Mouse (Mus musculus) liver, adult (tissue): ENCODE results near the gene Gm815.

ENCODE experiments used
- GATA4 ChIP-seq: IDR thresholded peaks from 2 replicates; pipeline ENCODE4 v1.6.1; 2014; ENCODE audit warnings: mild to moderate bottlenecking, low read length; ENCODE audit not compliant: insufficient replicate concordance

The Gm815 gene

DNA sequence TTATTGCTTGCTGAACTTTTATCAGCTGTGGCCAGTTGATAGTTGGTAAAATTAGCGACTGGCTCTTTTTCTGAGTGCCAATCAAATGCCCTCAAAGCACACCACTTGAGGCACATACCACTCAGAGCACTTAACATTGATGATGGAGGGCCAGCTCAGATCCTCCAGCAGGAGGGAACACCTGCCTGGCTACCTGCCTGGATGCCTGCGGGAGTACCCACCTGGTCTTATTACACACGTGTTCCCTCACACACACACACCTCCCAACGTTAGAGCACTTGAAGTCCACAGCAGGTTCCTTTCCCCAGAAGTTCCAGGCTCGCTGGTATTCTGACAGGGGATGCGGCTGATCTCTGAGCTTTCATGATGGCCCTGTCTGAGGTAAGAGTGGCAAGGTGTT is at the start of gene Gm815:
Gene Gm815, plus strand, starts transcription at position 266 of the 400 bp plus-strand sequence.
- no peak for TF ChIP-seq GATA4

DNA sequence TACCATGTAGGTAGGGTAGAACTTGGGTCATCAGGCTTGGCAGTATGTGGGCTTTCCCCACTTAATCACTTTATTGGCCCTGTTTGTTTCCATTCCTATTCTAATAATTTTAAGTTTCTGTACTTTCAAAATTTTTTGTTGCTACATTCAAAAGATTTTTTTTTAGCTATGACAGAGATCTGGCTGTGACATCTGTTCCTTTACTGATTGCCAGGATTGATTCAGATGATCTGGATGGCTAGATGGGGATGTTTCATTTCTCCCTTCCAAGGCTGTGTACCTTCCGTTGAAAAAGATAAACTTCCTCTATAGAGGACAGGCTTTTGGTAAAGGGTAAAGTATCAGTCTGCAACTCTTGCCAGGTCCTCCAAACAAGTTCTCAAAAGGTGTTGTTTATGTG is 48.1 kb upstream of the Gm815 start:
- no peak for TF ChIP-seq GATA4

DNA sequence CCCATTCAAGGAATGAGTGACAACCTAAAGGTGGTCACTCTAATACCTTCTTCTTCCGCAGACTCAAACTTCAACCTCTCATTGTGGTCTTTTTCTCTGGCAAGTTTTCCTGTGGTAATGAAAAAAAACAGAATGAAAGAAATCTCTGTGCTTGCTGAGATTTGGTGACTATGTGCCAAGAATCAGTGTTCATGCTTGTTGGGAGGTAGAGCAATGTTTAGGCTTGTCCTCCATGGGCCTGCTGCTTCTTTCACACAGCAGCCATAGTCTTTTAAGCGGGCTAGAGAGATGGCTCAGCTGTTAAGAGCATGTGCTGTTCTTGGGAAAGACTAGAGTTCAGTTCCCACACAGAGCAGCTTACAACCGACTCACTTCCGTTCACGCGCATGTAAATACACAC is 41.8 kb upstream of the Gm815 start:
- TF ChIP-seq GATA4, result no peak

DNA sequence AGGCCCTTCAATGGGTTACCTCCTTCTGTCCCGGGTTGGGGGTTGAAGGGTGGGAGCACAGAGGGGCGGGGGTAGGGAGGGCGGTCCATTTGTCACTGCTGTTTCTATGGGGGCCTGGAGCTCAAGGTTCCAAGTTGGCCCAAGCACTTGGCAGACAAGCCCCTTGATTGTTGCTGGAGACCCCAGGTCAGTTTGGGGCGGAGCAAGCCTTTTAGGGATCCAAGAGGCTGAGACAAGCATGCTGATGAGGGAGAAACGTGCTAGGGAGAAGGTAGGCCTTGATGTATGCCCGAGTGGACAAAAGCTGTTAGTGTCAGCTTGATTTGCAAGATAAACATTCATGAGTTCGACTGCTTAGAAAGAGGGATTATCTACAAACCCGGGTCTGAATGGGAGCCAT is 40.9 kb upstream of the Gm815 start:
- TF ChIP-seq GATA4, result no peak

DNA sequence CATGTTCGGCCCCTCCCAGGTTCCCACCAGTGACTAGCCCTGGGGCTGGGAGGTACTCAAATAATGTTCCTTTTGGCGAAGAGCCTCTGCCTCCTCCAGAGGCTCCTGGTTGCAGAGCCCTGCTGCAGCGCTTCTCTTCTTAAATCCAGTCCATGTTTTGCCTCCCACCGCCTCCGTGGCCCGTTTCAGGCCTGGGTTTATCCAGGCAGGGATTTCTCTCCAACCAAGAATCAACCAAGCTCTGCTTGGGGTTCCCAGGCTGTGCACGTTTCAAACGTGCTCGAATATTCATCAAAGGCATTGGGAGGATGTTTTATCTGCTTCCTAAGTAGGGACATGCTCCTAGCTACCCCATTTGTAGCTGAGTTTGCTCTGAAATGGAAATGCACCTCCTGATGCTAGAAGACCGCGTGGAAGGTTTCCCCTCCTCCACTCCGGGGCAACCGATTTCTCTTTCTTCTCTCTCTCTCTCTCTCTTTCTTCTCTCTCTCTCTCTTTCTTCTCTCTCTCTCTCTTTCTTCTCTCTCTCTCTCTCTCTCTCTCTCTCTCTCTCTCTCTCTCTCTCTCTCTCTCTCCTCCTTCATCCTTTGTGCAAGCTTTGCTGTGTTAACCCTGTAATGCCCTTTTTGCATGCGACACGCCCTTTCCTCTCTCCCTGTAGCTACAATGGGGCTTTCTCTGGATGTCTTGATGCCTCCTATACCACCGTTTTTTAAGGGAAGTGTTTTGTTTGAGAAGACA is 40.2 kb upstream of the Gm815 start:
- no peak for TF ChIP-seq GATA4

DNA sequence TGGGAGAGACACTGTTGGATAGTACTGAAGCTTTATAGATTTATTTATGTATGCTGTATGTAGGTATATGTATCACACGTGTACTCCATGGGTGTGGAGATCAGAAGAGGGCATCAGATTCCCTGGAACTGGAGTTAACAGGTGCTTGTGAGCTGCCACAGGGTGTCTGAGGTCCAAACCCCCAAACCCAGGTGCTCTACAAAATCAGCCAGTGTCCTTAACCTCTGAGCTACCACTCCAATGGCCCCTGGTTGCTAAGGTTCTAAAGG is 39.7 kb upstream of the Gm815 start:
- no peak for TF ChIP-seq GATA4

DNA sequence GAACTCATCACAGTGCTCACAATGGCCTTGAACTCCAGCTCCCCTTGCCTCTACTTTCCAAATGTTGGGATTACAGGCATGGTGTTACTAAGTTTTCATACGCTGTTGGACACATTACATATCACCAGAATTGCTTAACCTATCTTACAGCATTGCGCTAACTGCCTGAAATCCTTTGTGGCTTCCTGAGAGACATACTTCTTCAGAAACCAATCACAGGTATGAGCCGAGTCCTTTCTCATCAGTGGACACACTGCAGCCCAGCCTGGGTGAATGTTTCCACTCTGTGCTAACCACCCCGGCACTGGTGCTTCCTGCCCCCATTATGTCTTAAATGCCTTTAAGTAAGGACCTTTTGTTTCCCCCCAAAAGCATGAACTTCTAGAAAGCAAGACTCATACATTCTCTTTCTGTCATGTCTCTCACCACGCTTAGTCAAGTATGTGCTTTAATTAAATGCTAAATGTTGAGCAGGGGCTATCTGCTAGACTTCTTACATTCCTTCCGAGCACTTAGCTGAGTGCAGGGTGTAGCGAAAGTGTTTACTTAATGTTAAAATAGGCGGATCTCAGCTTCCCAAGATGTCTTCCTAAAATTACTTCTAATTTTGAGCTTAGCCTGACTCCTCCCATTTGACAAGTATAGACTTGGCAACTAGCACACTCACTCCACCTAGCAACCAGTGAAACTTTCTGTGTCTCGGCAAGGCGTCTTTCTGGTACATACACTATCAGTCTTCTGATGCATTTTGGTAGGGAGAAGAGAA is 34.5 kb upstream of the Gm815 start:
- TF ChIP-seq GATA4, result no peak

DNA sequence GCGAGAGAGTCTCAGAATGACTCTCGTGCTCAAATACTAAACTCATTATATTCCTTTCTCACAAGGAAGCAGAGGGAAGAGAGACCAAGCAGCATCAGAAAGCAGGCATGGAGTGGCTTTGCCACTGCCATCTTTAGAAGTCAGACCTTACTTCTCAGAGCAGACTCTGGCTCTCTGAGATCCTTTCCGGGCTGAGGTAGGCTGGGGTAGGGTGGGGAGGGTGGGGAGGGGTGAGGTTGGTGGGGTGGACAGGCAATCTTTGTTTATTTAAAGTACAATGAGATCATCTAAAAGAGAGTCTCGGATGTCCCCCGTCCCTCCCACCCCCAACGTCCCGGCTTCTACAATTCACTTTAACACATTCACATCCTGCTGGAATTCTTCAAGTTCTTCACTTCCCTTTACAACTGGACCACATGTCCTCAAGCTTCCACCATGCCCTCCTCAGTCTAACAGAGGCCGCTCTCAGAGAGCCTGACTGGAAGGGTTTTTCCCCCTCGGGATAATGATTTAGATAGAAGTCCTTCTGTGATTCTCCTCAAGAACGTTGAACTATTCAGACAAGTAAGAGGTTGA is 33.3 kb upstream of the Gm815 start:
- TF ChIP-seq GATA4, result no peak

DNA sequence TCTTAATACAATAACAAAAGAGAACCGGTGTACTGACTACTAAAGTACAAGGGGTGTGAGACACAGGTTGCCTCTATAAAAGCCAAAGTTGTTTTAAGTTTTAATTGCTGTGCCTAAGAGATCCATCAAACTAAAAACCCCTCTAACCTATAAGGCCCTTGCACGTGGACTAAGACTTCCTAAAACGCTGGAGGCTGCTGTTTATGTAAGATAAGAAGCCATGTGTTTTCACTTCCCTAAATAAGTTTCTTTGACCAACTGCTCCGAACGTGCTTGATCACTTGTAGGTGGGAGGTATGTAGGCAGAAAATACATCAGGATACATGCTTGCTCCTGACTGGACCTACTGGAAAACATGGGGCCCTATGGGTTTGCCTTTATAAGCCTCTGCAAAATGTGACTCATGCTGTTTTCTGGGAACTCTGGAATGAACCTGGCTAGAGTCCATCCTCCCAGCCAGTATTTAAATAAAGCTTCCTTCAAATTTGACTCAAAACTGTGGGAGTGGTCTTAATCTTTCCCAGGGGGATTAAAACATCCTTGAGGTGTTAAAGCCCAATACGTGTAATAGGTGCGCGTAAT is 31.9 kb upstream of the Gm815 start:
- TF ChIP-seq GATA4, result no peak

DNA sequence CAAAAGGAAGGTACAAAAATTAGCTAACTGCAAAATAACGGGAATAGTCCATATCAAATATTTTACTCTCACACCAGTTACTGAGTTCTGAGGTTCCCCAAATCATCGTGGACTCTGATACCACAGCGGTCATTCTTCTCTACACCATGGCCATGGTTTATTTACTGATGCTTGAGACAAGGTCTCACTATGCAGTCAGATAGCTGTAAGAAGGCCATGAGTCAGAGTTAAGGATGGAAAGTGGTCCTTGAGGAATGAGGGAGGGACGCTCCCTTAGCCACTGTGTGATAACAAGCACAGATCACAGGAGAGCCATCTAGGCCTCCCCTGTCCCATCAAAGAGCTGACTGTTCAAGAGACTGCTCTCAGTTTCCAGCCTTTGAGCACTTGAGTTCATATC is 31.0 kb upstream of the Gm815 start:
- TF ChIP-seq GATA4, result no peak

DNA sequence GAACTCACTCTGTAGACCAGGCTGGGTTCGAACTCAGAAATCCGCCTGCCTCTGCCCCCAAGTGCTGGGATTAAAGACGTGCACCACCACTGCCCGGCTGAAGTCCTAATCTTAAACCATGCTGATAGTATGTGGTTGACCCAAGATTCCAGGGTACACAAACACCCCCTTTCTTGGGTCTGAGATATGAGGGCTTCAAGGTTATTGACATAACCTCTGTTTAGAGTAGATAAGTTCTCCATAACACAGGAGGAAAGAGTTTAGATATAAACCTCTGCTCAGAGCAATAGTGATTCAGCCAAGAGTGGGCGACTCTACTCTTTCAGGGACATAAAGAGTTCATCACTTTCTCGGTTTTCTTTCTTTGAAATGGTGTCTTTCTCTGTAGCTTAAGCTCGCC is 30.5 kb upstream of the Gm815 start:
- no peak for TF ChIP-seq GATA4

DNA sequence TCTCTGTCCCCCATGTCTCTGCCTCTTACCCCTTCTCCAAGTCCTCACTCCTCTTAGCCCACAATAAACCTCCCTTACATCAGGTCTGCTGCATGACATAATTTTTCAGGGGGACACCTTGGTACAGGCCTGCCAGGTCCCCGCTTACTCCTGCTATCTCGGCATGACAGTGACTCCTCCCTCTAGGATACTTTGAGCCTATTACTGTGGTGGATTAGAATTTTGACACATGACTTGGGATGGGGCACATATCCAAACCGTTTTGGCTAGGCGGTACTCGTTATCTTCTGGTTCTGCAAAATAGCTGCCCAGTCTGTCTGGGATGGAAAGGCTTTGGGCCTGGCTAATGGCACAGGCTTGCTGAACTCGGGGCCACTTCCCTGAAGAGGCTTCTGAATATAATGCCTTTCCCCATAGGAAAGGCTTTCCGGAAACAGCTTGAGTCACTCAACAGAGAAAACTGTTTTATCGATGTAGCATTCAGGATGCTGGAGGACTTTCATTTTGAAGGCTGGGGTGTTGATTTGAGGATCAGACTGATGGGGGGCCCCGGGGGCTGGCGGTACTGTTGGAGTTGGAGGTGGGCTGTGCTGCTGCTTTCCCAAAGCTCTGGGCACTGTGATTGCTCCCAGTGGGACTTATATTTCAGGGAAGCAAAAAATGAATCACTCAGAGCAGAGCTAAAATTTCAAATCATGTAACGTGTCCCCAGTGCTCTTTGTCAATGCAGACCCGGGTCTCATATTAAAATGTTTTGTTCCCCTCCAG is 27.1 kb upstream of the Gm815 start:
- TF ChIP-seq GATA4, result no peak

DNA sequence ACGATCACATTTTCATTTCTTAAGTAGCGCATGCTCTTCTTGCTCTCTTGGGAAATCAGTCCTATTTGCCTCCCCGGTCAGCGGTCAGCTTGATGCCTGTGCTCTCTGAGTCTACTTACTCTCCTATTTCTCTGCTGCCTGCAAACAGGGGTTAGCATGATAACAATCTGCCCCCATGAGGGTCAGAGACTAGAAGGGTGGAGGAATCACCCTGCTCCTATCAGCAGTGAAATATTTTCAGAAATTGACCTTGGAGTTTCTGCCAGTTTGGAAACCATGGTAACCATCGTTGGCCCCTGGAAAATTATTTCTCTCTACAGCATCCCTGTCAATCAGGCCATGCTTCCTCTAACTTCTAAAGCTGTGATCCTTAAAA is 26.5 kb upstream of the Gm815 start:
- no peak for TF ChIP-seq GATA4

DNA sequence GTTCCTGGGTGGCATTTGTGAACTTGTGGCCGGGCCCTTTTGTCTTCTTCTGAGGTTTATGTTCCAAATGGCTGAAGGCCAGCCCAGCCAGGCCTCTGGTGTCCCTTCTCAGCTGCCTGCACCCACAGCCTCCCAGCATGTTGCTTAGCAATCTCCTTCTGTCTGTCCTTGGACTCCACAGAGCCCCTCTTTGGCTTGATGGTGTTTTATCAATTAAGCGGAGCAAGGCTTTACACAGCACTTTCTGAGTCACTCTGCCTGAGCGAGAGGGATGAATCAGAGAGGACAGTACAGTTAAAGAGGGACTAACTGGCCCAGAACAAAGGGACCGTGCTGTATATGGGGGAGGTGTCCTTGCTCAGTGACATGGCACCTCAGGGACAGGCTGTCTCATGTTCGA is 22.0 kb upstream of the Gm815 start:
- TF ChIP-seq GATA4, result no peak

DNA sequence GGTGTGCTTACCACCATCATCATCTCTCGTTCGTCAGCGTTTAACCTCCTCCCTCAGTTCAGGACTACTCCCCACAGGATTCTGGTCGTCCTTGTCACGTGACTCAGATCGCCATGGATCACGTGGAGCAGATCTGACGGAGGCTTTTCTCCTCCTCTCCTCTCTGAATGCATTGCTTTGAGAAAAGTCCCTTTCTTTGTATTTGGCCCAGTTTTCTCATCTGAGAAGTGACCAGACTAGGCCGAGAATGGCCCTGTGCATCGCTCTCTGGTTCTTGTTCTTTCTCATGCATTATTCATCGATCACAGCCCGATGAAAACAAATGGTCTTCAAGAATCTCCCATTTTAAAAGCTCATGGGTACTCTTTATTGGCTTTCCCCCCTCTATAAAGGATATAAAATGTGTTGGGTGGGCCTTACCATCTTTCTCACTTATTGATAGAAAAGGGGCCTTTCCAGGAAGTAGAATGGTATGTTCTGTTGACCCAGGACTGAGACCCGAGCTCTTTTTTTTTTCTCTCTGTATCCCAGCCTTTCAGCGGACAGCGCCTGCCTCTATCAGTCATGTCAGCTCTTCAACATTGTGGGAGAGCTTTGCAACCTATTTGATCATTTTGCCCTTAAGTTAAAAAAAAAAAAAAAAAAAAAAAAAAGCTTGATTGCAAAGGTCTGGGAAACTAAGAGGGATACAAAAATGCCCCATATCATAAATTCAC is 20.5 kb upstream of the Gm815 start:
- TF ChIP-seq GATA4, result no peak

DNA sequence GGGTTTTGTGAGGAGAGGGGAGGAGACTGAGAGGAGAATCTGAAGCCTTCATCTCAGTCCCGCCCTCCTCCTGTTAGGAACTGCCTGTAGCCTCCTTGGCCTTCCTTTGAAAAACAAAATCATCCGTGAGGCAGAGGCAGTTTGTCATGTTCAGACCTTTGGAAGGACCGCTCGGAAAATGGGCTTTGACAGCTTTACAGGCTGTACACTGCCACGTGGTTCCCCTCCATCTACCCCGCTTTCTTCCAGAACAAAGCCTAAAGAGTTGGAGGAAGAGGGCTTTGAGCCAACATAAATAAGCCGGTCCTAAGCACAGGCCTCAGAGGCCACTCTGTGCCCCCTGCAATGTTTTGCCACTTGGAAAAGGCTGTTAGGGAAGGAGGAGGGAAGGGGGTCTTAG is 19.9 kb upstream of the Gm815 start:
- no peak for TF ChIP-seq GATA4

DNA sequence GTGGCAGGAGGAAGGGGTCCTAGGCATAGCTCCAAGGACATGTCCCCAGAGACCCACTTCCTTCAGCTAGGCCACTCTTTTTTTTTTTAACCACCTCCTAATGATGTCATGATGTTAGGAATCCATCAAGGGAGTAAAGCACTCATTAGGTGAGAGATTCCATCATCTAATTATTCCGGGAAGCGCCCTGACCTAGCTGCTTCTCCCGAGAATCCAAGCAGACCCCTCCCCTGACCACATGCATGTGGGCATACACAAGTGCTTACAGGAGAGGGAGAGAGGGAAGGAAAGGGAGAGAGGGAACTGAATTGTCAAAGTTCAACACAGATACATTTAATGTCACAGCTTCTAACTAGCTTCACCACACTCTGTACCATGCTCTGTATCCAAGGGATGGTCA is 16.1 kb upstream of the Gm815 start:
- TF ChIP-seq GATA4, result no peak
